8 mouse cellular contexts compared by ENCODE assay signal in genomic region chr2:180225762-180226378, GRCm38 (mm10). TPM values are rescaled to one million over a fixed set of nuclear protein-coding genes. Genes with fewer than 3 reads are reported as not detected.
DNase-seq lines count a peak whose midpoint lies in the region; ATAC-seq and TF ChIP-seq lines count a peak whose summit lies in the region.

TSS of gene Lama5 (minus strand) at chr2:180225859.

- no peak for DNase-seq in frontal cortex, adult 2 months (ENCODE audit: extremely low spot score in 1 of 2, low spot score in 1 of 2)
- DNase-seq in frontal cortex, postnatal 36 days (ENCODE audit: low spot score in 2 of 2), result no peak
- DNase-seq in cerebellum, postnatal 36 days, result peak; percentile 20 to 30
- DNase-seq in liver, postnatal 0 days, result peak; percentile 51
- no peak for DNase-seq in T-cell, adult 2 months (ENCODE audit: low spot score)

- peak within 1 kb of the TSS; percentile 67 for H3K9ac ChIP-seq in intestine, embryonic 16.5 days (ENCODE audit: low read depth, low read length)
- peak within 1 kb of the TSS; percentile 38; the same call in 1 of the 2 replicates for H3K9ac ChIP-seq in liver, postnatal 0 days (replicated peaks)
- peak within 1 kb of the TSS; percentile 61 for H3K9ac ChIP-seq in neural tube, embryonic 15.5 days (replicated peaks)

- peak within 1 kb of the TSS; percentile 89 for H3K4me2 ChIP-seq in intestine, embryonic 16.5 days (ENCODE audit: low read depth, low read length)
- H3K4me2 ChIP-seq in liver, postnatal 0 days (ENCODE audit: low read depth, low read length), result peak within 1 kb of the TSS; percentile 92
- H3K4me2 ChIP-seq in neural tube, embryonic 15.5 days, result peak within 1 kb of the TSS; percentile 100

- TF ChIP-seq EP300 in liver, postnatal 0 days (IDR thresholded peaks at IDR 0.05; ENCODE audit: low read depth), result no peak

- H3K4me1 ChIP-seq in intestine, embryonic 16.5 days (ENCODE audit: control insufficient read depth, insufficient read depth, low read length), result peaks cover 62% of the 10 kb centered on the region
- peaks cover 23% of the 10 kb centered on the region for H3K4me1 ChIP-seq in liver, postnatal 0 days (ENCODE audit: insufficient read depth)
- H3K4me1 ChIP-seq in neural tube, embryonic 15.5 days, result peaks cover 43% of the 10 kb centered on the region

- no peaks in the 10 kb centered on the region for H3K36me3 ChIP-seq in intestine, embryonic 16.5 days (ENCODE audit: control insufficient read depth, insufficient read depth, low read length)
- no peaks in the 10 kb centered on the region for H3K36me3 ChIP-seq in liver, postnatal 0 days (replicated peaks; ENCODE audit: insufficient read depth, low read length)
- no peaks in the 10 kb centered on the region for H3K36me3 ChIP-seq in neural tube, embryonic 15.5 days

- peak; percentile 60 for ATAC-seq in granulocyte monocyte progenitor cell, adult 5-6 weeks (replicated peaks; ENCODE audit: poor library complexity, severe bottlenecking)
- peak; percentile 77 for ATAC-seq in intestine, embryonic 16.5 days
- peak; percentile 71 for ATAC-seq in liver, postnatal 0 days
- ATAC-seq in neural tube, embryonic 15.5 days (ENCODE audit: low FRiP score), result peak; percentile 58; the same call in 1 of the 2 replicates

- TF ChIP-seq CTCF in liver, postnatal 0 days (IDR thresholded peaks at IDR 0.05; ENCODE audit: low read depth), result no peak

- H3K4me3 ChIP-seq in intestine, embryonic 16.5 days (ENCODE audit: low read length), result peak within 1 kb of the TSS; percentile 74
- H3K4me3 ChIP-seq in liver, postnatal 0 days (ENCODE audit: low read depth, low read length), result peak within 1 kb of the TSS; percentile 52
- peak within 1 kb of the TSS; percentile 61 for H3K4me3 ChIP-seq in neural tube, embryonic 15.5 days (replicated peaks)

- H3K27me3 ChIP-seq in intestine, embryonic 16.5 days (replicated peaks; ENCODE audit: control insufficient read depth, insufficient read depth, low read length), result no peaks in the 10 kb centered on the region
- H3K27me3 ChIP-seq in liver, postnatal 0 days (ENCODE audit: insufficient read depth, low read length), result peaks cover 24% of the 10 kb centered on the region
- peaks cover 46% of the 10 kb centered on the region for H3K27me3 ChIP-seq in neural tube, embryonic 15.5 days (replicated peaks)

- WGBS in intestine, embryonic 16.5 days, result 2% methylated on average over 37 of the region's 37 CpGs
- 1% methylated on average over 35 of the region's 37 CpGs for whole genome bisulfite sequencing in liver, postnatal 0 days (ENCODE audit: insufficient replicate concordance)
- under 1% methylated on average over 32 of the region's 37 CpGs for WGBS in neural tube, embryonic 15.5 days

- H3K9me3 ChIP-seq in intestine, embryonic 16.5 days (ENCODE audit: control insufficient read depth, low read length), result no peaks in the 10 kb centered on the region
- no peaks in the 10 kb centered on the region for H3K9me3 ChIP-seq in liver, postnatal 0 days (ENCODE audit: low read length)
- no peaks in the 10 kb centered on the region for H3K9me3 ChIP-seq in neural tube, embryonic 15.5 days (replicated peaks)

- peak within 1 kb of the TSS; percentile 40 for H3K27ac ChIP-seq in intestine, embryonic 16.5 days (ENCODE audit: low read length)
- no peak within 1 kb of the TSS for H3K27ac ChIP-seq in liver, postnatal 0 days (ENCODE audit: low read depth)
- H3K27ac ChIP-seq in neural tube, embryonic 15.5 days (replicated peaks), result no peak within 1 kb of the TSS

RNA-seq across cellular contexts. Expression of gene Lama5, which starts in this region (rescaled TPM):
- 15.9 TPM in 2 replicates for polyA plus RNA-seq in frontal cortex, adult 2 months (2012; rRNA removed)
- total RNA-seq in granulocyte monocyte progenitor cell, adult 5-6 weeks (2014; fragmentation: Nextera tagmentation), result 0.06 TPM in 1 of 2 replicates, not detected in the other
- 0.05 TPM in 1 of 2 replicates, not detected in the other for total RNA-seq in granulocyte monocyte progenitor cell, adult 5-6 weeks (2017)
- 26.7 and 29.7 TPM in 2 replicates for polyA plus RNA-seq in intestine, embryonic 16.5 days (2015; fragmentation: Nextera tagmentation; extraction: Ambion mirVana)
- polyA plus RNA-seq in liver, postnatal 0 days (2015; fragmentation: Nextera tagmentation; extraction: Ambion mirVana), result 2.1 and 2.2 TPM in 2 replicates
- 1.2 and 4.4 TPM in 2 replicates for polyA plus RNA-seq in neural tube, embryonic 15.5 days (2015; fragmentation: Nextera tagmentation; extraction: Ambion mirVana)

Comparison
In these comparisons a context has a peak if more than half of its experiments do, and no peak if none do; other contexts are left out.
1. Peak in ATAC-seq in granulocyte monocyte progenitor cell, adult 5-6 weeks; RNA of the gene not detected or under 1 TPM.
2. DNase-seq: peak in cerebellum, postnatal 36 days (2 of 2) and liver, postnatal 0 days (single experiment); none in frontal cortex, adult 2 months (0 of 2), frontal cortex, postnatal 36 days (0 of 2) and T-cell, adult 2 months (single experiment).
3. Peak in every context shown above with its lines, with median percentiles within 50 percentile points of each other: ATAC-seq, H3K4me2 ChIP-seq, H3K4me3 ChIP-seq and H3K9ac ChIP-seq.